Mouse (Mus musculus) cortical plate, adult 2 months (tissue): ENCODE results near the gene Noc2l. TPM values are rescaled to one million over a fixed set of nuclear protein-coding genes. Genes with fewer than 3 reads are reported as not detected.

Source experiments
- H3K27ac ChIP-seq: fragments of 200-500 bp; 2 replicates; pipeline ENCODE4 v1.5.1; 2012; ENCODE audit warnings: low read length, control low read depth, inconsistent platforms; ENCODE audit not compliant: insufficient read depth
- H3K4me1 ChIP-seq: fragments of 200-500 bp; 2 replicates; pipeline ENCODE4 v1.6.1; 2011; ENCODE audit warnings: low read length; ENCODE audit not compliant: control insufficient read depth, insufficient read depth
- H3K4me3 ChIP-seq: fragments of 200-500 bp; 2 replicates; pipeline ENCODE4 v1.5.1; 2011; ENCODE audit warnings: mild to moderate bottlenecking, low read length, control low read depth; ENCODE audit not compliant: insufficient read depth
- CTCF ChIP-seq: fragments of 200-500 bp; IDR thresholded peaks from 2 replicates; pipeline ENCODE4 v1.5.1; 2011; ENCODE audit warnings: mild to moderate bottlenecking, control low read depth, low read length; ENCODE audit not compliant: insufficient read depth; ENCODE audit errors: extremely low read depth
- POLR2A ChIP-seq: fragments of 200-500 bp; IDR thresholded peaks from 2 replicates; pipeline ENCODE4 v1.6.1; 2011; ENCODE audit warnings: mild to moderate bottlenecking, low read length, control low read depth; ENCODE audit not compliant: insufficient read depth; ENCODE audit errors: extremely low read depth
- polyA plus RNA-seq: library from polyadenylated mRNA; depleted of rRNA; stranded (reverse); fragments of >200 nt; gene quantifications from 2 replicates; pipeline ENCODE4 v1.2.3, GENCODE M21; 2012; rRNA removed

Gene Noc2l
- polyA plus RNA-seq, 1 experiment, result 94.2 TPM

- peak overlapping the region; percentile 0; the same call in 1 of the 2 replicates for H3K27ac ChIP-seq
- TF ChIP-seq CTCF (no peak), POLR2A (no peak)
- H3K4me3 ChIP-seq, result peak overlapping the region; percentile 93
- H3K4me1 ChIP-seq, result 0 out of 2 replicates have a peak, but pooled peaks cover 2% of the 10 kb centered on the region
Measured at GRCm38 (mm10) chr4:156235360-156235770, 445 bp upstream of the Noc2l start.

DNA sequence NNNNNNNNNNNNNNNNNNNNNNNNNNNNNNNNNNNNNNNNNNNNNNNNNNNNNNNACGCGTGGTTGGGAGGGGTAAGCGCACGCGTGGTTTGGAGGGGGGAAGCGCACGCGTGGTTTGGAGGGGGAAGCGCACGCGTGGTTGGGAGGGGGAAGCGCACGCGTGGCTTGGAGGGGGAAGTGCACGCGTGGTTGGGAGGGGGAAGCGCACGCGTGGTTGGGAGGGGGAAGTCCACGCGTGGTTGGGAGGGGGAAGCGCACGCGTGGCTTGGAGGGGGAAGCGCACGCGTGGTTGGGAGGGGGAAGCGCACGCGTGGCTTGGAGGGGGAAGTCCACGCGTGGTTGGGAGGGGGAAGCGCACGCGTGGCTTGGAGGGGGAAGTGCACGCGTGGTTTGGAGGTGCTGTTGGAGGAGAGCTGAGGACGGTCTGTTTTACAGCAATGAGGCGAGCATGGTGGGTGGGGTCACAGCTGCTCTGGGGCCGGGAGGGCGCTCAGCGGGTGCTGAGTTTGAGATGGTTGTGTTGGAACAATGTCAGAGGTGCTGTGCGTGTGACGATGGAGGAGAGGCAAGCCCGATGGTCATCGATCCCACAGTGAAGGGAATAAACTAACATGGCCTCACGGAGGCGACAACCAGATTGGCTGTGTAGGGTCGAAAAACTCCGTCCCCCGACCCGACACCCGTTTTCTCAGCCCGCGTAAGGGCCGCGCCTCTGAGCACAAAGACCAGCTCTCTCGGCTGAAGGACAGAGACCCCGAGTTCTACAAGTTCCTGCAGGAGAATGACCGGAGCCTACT is 1.0 kb downstream of the Noc2l start:
- TF ChIP-seq POLR2A, result no peak
- TF ChIP-seq CTCF, result no peak
- no peak overlapping the region for H3K27ac ChIP-seq
- H3K4me1 ChIP-seq, result 0 out of 2 replicates have a peak, but pooled peaks cover 2% of the 10 kb centered on the region
- H3K4me3 ChIP-seq, result peak overlapping the region; percentile 93

DNA sequence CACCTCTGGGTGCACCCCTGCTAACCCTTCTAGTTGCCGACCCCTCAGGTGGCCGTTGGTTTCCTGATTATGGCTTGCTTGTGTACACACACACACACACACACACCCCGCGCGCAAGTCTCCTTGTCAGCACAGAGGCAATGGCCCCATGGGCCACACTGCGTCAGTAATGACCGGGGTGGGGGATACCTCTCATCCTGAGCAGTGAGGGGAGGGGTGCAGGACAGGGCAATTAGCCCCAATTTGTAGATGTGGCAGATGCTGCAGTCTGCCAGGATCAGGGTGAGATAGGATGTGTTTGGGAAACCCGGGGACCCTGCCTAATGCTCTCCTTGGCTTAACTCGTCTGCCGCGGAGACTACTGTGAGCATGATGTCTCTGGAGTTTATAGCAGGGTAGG is 13.8 kb downstream of the Noc2l start:
- H3K4me1 ChIP-seq, result no peaks in the 10 kb centered on the region
- TF ChIP-seq POLR2A (no peak), CTCF (no peak)
- no peak overlapping the region for H3K27ac ChIP-seq
- H3K4me3 ChIP-seq, result no peak overlapping the region

GRCm38 (mm10) chr4:156251081-156251480 is 15.3 kb downstream of the Noc2l start:
- H3K4me1 ChIP-seq, result no peaks in the 10 kb centered on the region
- no peak overlapping the region for H3K4me3 ChIP-seq
- no peak overlapping the region for H3K27ac ChIP-seq
- no peak for TF ChIP-seq POLR2A
- no peak for TF ChIP-seq CTCF

DNA sequence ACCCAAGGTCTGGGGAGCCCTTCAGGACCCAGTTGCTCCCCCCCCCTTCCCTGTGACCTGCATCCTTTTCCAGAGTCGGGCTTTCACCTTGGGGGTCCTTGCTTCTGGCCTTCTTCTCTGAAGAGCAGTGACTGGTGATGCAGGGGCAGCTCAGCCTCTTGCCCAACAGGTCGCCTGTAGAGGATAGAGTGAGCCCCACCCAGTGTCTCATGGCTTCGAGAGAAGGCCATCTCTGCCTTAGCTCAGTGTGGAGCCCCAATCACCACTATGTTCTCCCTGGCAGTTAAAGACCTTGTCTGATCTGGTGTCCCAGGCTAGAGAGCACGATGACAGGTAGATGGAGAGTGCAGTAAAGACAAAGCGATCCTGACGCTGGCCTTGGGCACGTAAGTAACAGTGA is 16.3 kb downstream of the Noc2l start:
- H3K27ac ChIP-seq, result no peak overlapping the region
- H3K4me3 ChIP-seq, result no peak overlapping the region
- H3K4me1 ChIP-seq, result no peaks in the 10 kb centered on the region
- no peak for TF ChIP-seq CTCF
- TF ChIP-seq POLR2A, result no peak

DNA sequence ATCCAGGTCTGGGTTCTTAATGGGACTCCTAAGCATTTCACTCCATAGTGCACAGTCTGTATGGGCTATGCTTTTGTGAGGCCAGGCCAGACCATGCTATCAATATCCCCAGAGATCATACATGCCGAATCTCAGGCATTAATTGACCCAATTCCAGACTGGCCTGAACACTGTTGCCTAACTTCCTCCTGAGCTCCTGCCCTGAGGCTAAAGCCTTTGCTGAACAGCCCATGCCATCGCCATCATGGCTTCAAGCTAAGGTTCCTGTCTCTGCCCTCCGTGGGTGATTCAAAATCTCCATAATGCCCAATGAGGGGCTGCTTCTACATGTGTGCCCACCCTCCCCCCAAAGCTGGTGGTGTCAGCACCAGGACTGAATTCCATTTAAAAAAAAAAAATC is 16.8 kb downstream of the Noc2l start:
- H3K27ac ChIP-seq, result no peak overlapping the region
- H3K4me1 ChIP-seq, result no peaks in the 10 kb centered on the region
- TF ChIP-seq POLR2A (no peak), CTCF (no peak)
- no peak overlapping the region for H3K4me3 ChIP-seq

DNA sequence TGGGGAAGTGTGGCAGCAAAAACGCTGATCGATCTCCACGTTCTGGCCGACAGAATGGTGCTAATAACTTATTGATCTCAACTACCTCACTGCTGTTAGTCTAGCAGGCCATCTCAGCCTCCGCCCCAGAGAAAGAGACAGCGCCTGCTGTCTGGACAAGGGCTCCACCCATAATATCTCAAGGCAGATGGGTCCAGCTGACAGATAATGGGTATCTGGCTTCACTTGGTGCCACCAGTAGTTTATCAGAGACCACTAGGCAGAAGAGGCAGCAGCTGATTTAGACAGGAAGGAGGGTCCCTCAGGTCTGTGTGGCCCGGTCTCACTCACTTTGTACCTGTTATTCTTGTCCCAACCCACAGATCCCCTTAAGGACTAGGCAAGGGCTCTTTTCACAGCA is 17.2 kb downstream of the Noc2l start:
- no peak overlapping the region for H3K27ac ChIP-seq
- no peaks in the 10 kb centered on the region for H3K4me1 ChIP-seq
- TF ChIP-seq POLR2A (no peak), CTCF (no peak)
- no peak overlapping the region for H3K4me3 ChIP-seq

DNA sequence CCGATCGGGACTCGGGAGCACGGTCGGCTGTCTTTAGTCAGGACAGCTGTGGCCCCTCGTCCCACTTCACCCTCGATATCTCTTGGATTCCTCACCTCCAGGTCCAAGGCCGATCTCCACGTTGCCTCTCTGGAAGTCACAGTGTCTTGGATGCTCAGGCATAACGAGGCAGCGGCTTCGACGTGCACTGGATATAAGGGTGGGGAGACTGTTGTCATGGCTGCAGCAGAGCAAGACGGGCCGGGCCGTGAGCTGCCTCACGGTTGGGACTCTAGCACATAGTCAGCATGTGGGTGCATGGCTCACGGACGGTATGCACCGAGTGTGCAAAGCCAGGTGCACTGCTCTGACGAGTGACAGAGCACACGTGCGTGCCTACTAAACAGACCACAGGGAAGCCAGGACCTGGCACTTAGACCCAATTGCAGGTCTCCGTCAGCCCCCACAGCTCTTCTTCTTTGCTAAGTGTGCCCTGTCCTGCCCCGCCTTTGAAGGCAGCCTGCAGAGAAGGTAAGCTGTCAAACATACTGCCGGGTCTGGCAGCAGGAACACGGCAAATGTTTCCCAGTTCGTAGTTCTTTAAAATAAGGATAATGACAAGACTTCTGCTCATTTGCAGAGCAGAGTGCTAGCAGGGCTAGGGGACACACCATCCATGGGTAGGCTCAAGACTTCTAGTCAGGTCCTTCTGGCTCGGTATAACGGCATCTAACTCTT is 18.7 kb downstream of the Noc2l start:
- Histone ChIP-seq H3K27ac (no peak overlapping the region), H3K4me1 (no peaks in the 10 kb centered on the region), H3K4me3 (no peak overlapping the region)
- TF ChIP-seq CTCF (no peak), POLR2A (no peak)

DNA sequence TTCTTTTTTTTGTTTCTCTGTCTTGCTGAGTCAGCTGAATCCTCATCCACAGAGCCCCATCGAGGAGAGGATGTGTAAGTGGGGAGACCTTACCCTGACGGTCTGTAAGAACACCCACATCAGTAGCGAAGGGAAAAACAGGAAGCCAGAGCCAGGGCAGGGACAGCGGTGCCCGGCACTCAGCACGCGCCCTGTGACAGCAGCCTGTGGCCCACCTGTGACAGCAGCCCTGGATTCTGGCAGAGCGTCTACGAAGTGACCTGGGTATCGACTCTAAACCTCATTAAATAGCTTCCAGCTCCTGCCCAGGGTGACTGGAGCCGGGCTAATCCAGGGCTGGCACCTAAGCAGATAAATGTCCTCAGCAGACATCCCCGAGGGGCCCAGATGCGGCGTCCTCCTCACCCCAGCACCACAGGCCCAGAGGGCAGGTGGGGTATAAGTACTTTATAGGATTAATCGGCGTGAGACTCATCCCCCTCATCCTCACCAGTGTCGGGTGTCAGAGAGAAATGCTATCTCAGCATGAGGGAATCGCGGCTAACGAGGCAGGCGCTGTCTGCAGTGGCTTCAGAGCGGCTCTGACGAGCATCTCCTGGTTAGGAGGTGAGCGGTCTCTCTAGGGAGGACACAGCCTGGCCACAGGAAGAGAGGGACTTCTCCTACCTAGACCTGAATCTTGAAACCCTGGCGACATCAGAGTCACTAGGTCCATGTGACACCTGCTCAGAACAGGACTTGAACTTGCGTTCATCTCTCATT is 19.4 kb downstream of the Noc2l start, which contains the start of gene Samd11:
Samd11 (minus strand) TSS at position 580 of the 762 bp plus-strand sequence.
- TF ChIP-seq POLR2A (no peak), CTCF (no peak)
- Histone ChIP-seq H3K4me1 (no peaks in the 10 kb centered on the region), H3K27ac (no peak within 1 kb of the TSS), H3K4me3 (no peak within 1 kb of the TSS)

Other genes starting within 250 kb of the Noc2l start
- 8.9 and 11.0 TPM in 2 replicates for gene B3galt6, start 243.4 kb upstream of the Noc2l start, polyA plus RNA-seq
- gene Sdf4, start 243.1 kb upstream of the Noc2l start, polyA plus RNA-seq, result 122 and 126 TPM in 2 replicates
- 3.4 and 4.0 TPM in 2 replicates for gene Tnfrsf4, start 222.2 kb upstream of the Noc2l start, polyA plus RNA-seq
- 0.17 and 0.34 TPM in 2 replicates for gene Tnfrsf18, start 209.8 kb upstream of the Noc2l start, polyA plus RNA-seq
- gene Ttll10, start 176.6 kb upstream of the Noc2l start, polyA plus RNA-seq, result 0.10 and 0.34 TPM in 2 replicates
- gene 9430015G10Rik, start 126.0 kb upstream of the Noc2l start, polyA plus RNA-seq, result 34.8 and 38.8 TPM in 2 replicates
- 2.0 and 2.1 TPM in 2 replicates for gene Rnf223, start 105.5 kb upstream of the Noc2l start, polyA plus RNA-seq
- 186 and 206 TPM in 2 replicates for gene Agrn, start 38.5 kb upstream of the Noc2l start, polyA plus RNA-seq
- 5.6 and 8.8 TPM in 2 replicates for gene Isg15, start 35.2 kb upstream of the Noc2l start, polyA plus RNA-seq
- gene AW011738, start 32.7 kb upstream of the Noc2l start, polyA plus RNA-seq, result 3.5 and 3.7 TPM in 2 replicates
- 0.57 and 0.65 TPM in 2 replicates for gene Perm1, start 20.1 kb upstream of the Noc2l start, polyA plus RNA-seq
- 70.6 and 79.0 TPM in 2 replicates for gene Plekhn1, start 1.2 kb upstream of the Noc2l start, polyA plus RNA-seq
- gene Samd11, start 19.6 kb downstream of the Noc2l start, polyA plus RNA-seq, result 3.2 and 3.7 TPM in 2 replicates
- gene Vmn2r-ps159, start 95.1 kb downstream of the Noc2l start, polyA plus RNA-seq, result not detected in 2 replicates